Mouse (Mus musculus) heart, embryonic 16.5 days (tissue): ENCODE results near the gene Arrdc1. TPM values are rescaled to one million over a fixed set of nuclear protein-coding genes. Genes with fewer than 3 reads are reported as not detected.
"Not testable (repeated sequence)": the region's sequence is repeated elsewhere in the genome, so short reads cannot be mapped to it uniquely, and the experiment has no call there.

Experiments used
- ATAC-seq: fragments of 200-750 bp; cut with Nextera tagmentation; replicated peaks from 2 replicates; pipeline ENCODE4 v1.8.0; 2017; ENCODE audit warnings: moderate number of reproducible peaks; ENCODE audit not compliant: insufficient read depth, low FRiP score; ENCODE audit errors: extremely low read depth
- H3K27ac ChIP-seq: fragments of 300-500 bp; sonication (generic); 2 replicates; pipeline ENCODE4 v1.5.1; 2014; ENCODE audit warnings: mild to moderate bottlenecking, low read length, control low read depth, moderate library complexity
- H3K27me3 ChIP-seq: fragments of 300-500 bp; sonication (generic); 2 replicates; pipeline ENCODE4 v1.6.1; 2014; ENCODE audit warnings: low read length, mixed read lengths; ENCODE audit not compliant: control insufficient read depth, insufficient read depth
- H3K36me3 ChIP-seq: fragments of 300-500 bp; sonication (generic); 2 replicates; pipeline ENCODE4 v1.6.1; 2014; ENCODE audit not compliant: control insufficient read depth, insufficient read depth
- H3K4me1 ChIP-seq: fragments of 300-500 bp; sonication (generic); 2 replicates; pipeline ENCODE4 v1.6.1; 2014; ENCODE audit warnings: low read length, mixed read lengths; ENCODE audit not compliant: control insufficient read depth, insufficient read depth
- H3K4me2 ChIP-seq: fragments of 300-500 bp; sonication (generic); 2 replicates; pipeline ENCODE4 v1.6.1; 2014; ENCODE audit warnings: low read depth, mild to moderate bottlenecking, control low read depth, low read length
- H3K4me3 ChIP-seq: fragments of 300-500 bp; sonication (generic); 2 replicates; pipeline ENCODE4 v1.5.1; 2014; ENCODE audit warnings: mild to moderate bottlenecking, control low read depth, low read length
- H3K9ac ChIP-seq: fragments of 300-500 bp; sonication (generic); 2 replicates; pipeline ENCODE4 v1.6.1; 2014; ENCODE audit warnings: low read length, control low read depth
- H3K9me3 ChIP-seq: fragments of 300-500 bp; sonication (generic); replicated peaks from 2 replicates; pipeline ENCODE4 v1.6.1; 2016; ENCODE audit warnings: low read length; ENCODE audit not compliant: control insufficient read depth
- WGBS: fragments of 180-500 bp; shearing (Covaris S2); extraction: QIAGEN DNeasy Blood & Tissue Kit; methylation state at CpG from one replicate; pipeline ENCODE4 v1.1.7; 2014; 5-methylcytosine and 5-hydroxymethylcytosine counted together
- polyA plus RNA-seq: library from polyadenylated mRNA; unstranded; fragments of >200 nt; fragmentation: Nextera tagmentation; extraction: Ambion mirVana; gene quantifications from 2 replicates; pipeline ENCODE4 v1.2.1, GENCODE M21; 2015

Gene Arrdc1
- polyA plus RNA-seq, 1 experiment from 2014 or later: 22.3 TPM

GRCm38 (mm10) chr2:24952537-24953055 lies 17.5 kb upstream of the Arrdc1 start:
- H3K27me3 ChIP-seq: peaks cover 3% of the 10 kb centered on the region; the same call in 1 of the 2 replicates
- no peak for ATAC-seq
- no peak overlapping the region for H3K4me2 ChIP-seq
- peaks cover 28% of the 10 kb centered on the region for H3K36me3 ChIP-seq
- WGBS: 76% methylated on average over 4 of the region's 4 CpGs
- H3K4me3 ChIP-seq: no peak overlapping the region
- no peak overlapping the region for H3K27ac ChIP-seq
- H3K9me3 ChIP-seq: no peaks in the 10 kb centered on the region
- no peak overlapping the region for H3K9ac ChIP-seq
- peaks cover 12% of the 10 kb centered on the region for H3K4me1 ChIP-seq

GRCm38 (mm10) chr2:24950189-24950535 lies 15.1 kb upstream of the Arrdc1 start:
- Histone ChIP-seq H3K36me3 (peaks cover 22% of the 10 kb centered on the region), H3K9me3 (no peaks in the 10 kb centered on the region), H3K27me3 (peaks cover 3% of the 10 kb centered on the region; the same call in 1 of the 2 replicates), H3K4me1 (peaks cover 12% of the 10 kb centered on the region), H3K4me2 (peak overlapping the region; percentile 83), H3K9ac (peak overlapping the region; percentile 87), H3K27ac (0 out of 2 replicates have a peak overlapping the region, but pooled peaks have one; percentile 21), H3K4me3 (peak overlapping the region; percentile 89)
- ATAC-seq: no peak; the same call in 1 of the 2 replicates
- WGBS: under 1% methylated on average over 30 of the region's 31 CpGs

GRCm38 (mm10) chr2:24949421-24950188 lies 14.6 kb upstream of the Arrdc1 start, which contains the start of gene Zmynd19:
Gene Zmynd19, plus strand, starts transcription at chr2:24949792.
- H3K27ac ChIP-seq: peak within 1 kb of the TSS; percentile 21; the same call in 1 of the 2 replicates
- H3K9ac ChIP-seq: peak within 1 kb of the TSS; percentile 87
- H3K27me3 ChIP-seq: peaks cover 3% of the 10 kb centered on the region; the same call in 1 of the 2 replicates
- no peaks in the 10 kb centered on the region for H3K9me3 ChIP-seq
- peak; percentile 99 for ATAC-seq
- under 1% methylated on average over 102 of the region's 108 CpGs for WGBS
- H3K4me1 ChIP-seq: peaks cover 12% of the 10 kb centered on the region
- peak within 1 kb of the TSS; percentile 87 for H3K4me2 ChIP-seq
- peaks cover 19% of the 10 kb centered on the region for H3K36me3 ChIP-seq
- peak within 1 kb of the TSS; percentile 89 for H3K4me3 ChIP-seq

DNA sequence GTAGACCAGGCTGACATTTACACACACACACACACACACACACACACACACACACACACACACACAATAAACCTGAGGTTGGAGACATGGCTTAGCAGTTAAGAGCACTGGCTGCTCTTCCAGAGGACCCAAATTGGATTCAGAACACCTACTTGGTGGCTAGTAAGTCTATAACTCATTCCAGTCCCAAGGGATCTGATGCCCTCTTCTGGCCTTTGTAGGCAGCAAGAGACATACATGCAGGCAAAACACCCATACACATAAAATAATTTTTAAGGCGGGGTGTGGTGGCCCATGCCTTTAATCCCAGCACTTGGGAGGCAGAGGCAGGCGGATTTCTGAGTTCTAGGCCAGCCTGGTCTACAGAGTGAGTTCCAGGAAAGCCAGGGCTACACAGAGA lies 9.3 kb upstream of the Arrdc1 start:
- H3K9me3 ChIP-seq, ATAC-seq, H3K4me3 ChIP-seq, H3K27ac ChIP-seq, H3K27me3 ChIP-seq, H3K9ac ChIP-seq, H3K4me1 ChIP-seq, H3K36me3 ChIP-seq, H3K4me2 ChIP-seq: not testable (repeated sequence)
- WGBS: 41% methylated on average over 2 of the region's 2 CpGs

GRCm38 (mm10) chr2:24942092-24942491 lies 7.0 kb upstream of the Arrdc1 start:
- H3K36me3 ChIP-seq: no peaks in the 10 kb centered on the region
- H3K9ac ChIP-seq: no peak overlapping the region
- H3K4me3 ChIP-seq: no peak overlapping the region
- H3K9me3 ChIP-seq: no peaks in the 10 kb centered on the region
- H3K4me2 ChIP-seq: no peak overlapping the region
- H3K27me3 ChIP-seq: no peaks in the 10 kb centered on the region
- 63% methylated on average over 4 of the region's 4 CpGs for WGBS
- no peak overlapping the region for H3K27ac ChIP-seq
- H3K4me1 ChIP-seq: no peaks in the 10 kb centered on the region
- ATAC-seq: no peak

DNA sequence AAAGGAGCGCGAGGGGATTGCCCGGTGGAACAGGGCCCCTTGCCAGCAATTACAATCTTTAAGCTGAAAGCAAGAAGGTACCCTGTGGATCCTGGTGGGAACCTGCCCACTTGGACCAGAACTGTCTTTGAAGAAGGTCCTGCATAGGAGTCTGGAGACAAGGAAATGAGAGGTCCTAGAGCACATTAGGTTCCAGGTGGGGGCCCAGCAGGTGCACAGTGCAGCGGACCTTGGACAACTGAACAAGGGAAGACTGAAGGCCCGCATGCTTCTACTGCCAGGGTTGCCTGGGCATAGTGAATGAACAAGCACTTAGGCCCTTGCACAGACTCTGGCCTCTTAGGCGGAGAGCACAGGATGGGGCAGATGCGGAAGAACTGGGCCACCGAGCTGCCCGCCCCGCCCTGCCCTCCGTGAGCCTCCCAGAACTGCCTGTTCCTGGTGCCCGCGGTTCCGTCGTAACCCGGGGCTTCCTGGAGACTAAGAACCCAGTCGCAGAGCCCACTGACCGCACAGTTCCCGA lies 550 bp downstream of the Arrdc1 start:
- peaks cover 8% of the 10 kb centered on the region for H3K4me1 ChIP-seq
- peak overlapping the region; percentile 80 for H3K9ac ChIP-seq
- peak overlapping the region; percentile 93 for H3K4me2 ChIP-seq
- peak overlapping the region; percentile 73 for H3K4me3 ChIP-seq
- WGBS: 8% methylated on average over 19 of the region's 19 CpGs
- peak overlapping the region; percentile 46; the same call in 1 of the 2 replicates for H3K27ac ChIP-seq
- no peaks in the 10 kb centered on the region for H3K9me3 ChIP-seq
- H3K36me3 ChIP-seq: no peaks in the 10 kb centered on the region
- peak; percentile 39 for ATAC-seq
- no peaks in the 10 kb centered on the region for H3K27me3 ChIP-seq

DNA sequence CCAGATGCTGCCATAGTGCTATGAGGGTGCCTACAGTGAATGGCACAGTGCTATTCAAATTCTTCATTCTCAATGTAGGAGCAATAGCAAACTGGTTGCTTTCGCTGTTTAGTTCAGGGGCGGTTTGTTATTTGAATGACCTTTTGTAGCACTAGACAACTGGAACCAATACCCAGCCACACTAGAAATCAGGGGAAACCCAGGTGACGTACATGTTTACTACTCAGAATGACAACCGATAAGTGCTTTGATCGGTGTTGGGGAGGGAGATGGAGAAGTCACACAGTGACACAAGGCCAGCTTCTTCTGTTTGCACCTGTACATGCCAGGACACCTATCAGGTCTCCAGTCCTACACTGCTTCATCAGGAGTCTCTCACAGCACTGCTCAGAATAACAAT lies 5.5 kb downstream of the Arrdc1 start:
- no peak overlapping the region for H3K27ac ChIP-seq
- WGBS: 92% methylated on average over 5 of the region's 5 CpGs
- no peak for ATAC-seq
- H3K4me3 ChIP-seq: no peak overlapping the region
- H3K4me2 ChIP-seq: no peak overlapping the region
- peaks cover 6% of the 10 kb centered on the region; the same call in 1 of the 2 replicates for H3K4me1 ChIP-seq
- no peaks in the 10 kb centered on the region for H3K9me3 ChIP-seq
- no peaks in the 10 kb centered on the region for H3K27me3 ChIP-seq
- no peak overlapping the region for H3K9ac ChIP-seq
- no peaks in the 10 kb centered on the region for H3K36me3 ChIP-seq

DNA sequence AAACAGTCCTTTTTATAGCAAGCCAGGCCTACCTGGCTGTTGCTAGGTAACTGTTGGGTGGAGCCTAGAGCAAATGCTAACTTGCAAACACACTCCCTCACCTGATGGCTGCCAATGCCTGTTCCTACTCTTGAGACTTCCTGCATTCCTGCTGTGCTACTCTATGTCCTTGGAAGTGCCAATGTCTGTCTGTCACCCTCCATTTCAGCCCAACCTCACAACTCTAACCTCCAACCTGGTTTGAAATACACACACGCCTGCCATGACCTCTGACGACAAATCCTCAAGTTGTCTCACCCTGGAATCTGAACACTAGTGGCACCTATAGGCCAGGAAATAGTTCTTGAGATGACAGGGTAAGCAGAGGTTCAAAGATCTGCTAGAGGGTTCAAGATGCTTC lies 5.9 kb downstream of the Arrdc1 start:
- Histone ChIP-seq H3K4me1 (peaks cover 4% of the 10 kb centered on the region; the same call in 1 of the 2 replicates), H3K27me3 (no peaks in the 10 kb centered on the region), H3K9me3 (no peaks in the 10 kb centered on the region), H3K4me3 (no peak overlapping the region), H3K27ac (no peak overlapping the region), H3K36me3 (no peaks in the 10 kb centered on the region), H3K9ac (no peak overlapping the region), H3K4me2 (no peak overlapping the region)
- WGBS: 47% methylated on average over 2 of the region's 2 CpGs
- no peak for ATAC-seq
